Mouse (Mus musculus) ES-Bruce4 (cell line): ENCODE data around the gene Pex16.

Source experiments
- CTCF ChIP-seq: IDR thresholded peaks from one replicate; pipeline ENCODE4 v1.8.1; 2011; ENCODE audit warnings: low read depth, low read length
- POLR2A ChIP-seq: IDR thresholded peaks from one replicate; pipeline ENCODE4 v1.8.1; 2011; ENCODE audit warnings: low read length; ENCODE audit not compliant: insufficient read depth

GRCm38 (mm10) chr2:92371971-92372690, 2.3 kb upstream of the Pex16 start:
- TF ChIP-seq CTCF, result no peak
- TF ChIP-seq POLR2A, result no peak
